ENCODE assay signal across 7 mouse cellular contexts in the genomic region with DNA sequence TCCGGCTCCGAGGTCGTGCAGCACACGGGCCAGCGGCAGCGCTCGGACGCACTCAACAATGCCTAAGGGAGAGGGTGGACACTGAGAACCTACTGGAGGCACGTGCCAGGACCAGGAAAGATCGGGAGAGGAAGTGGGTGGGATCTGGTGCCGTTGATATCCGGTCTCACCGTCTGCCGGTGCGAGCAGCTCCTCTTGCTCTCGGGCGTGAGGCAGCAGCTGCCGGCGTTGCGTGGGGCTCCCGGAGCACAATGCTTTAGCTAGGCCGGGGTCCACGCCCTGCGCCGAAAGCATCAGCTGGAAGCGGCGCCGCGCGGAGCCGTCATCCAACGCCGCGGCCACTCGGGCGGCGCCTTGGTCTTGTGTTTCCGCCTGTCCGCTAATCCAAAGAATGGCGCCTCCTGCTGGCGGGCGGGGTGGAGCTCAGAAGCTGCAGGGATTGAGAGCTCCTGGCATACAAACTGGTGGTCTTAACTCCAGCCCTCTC. TPM values are rescaled to one million over a fixed set of nuclear protein-coding genes. Genes with fewer than 3 reads are reported as not detected.
DNase-seq lines count a peak whose midpoint lies in the region; ATAC-seq lines count a peak whose summit lies in the region.

A gene (minus strand): TSS at position 85 of the 487 bp plus-strand sequence.

- H3K4me3 ChIP-seq in embryonic facial prominence, embryonic 11.5 days (ENCODE audit: low read depth, low read length) = peak within 1 kb of the TSS; percentile 51
- H3K4me3 ChIP-seq in limb, embryonic 11.5 days (ENCODE audit: low read depth, low read length) = peak within 1 kb of the TSS; percentile 57
- peak within 1 kb of the TSS; percentile 70 for H3K4me3 ChIP-seq in midbrain, embryonic 14.5 days (replicated peaks; ENCODE audit: low read depth, low read length)

- peaks cover 4% of the 10 kb centered on the region; the same call in 1 of the 2 replicates for H3K4me1 ChIP-seq in embryonic facial prominence, embryonic 11.5 days (ENCODE audit: control insufficient read depth, insufficient read depth, low read length)
- H3K4me1 ChIP-seq in limb, embryonic 11.5 days (ENCODE audit: control insufficient read depth, insufficient read depth, low read length) = peaks cover 15% of the 10 kb centered on the region
- H3K4me1 ChIP-seq in midbrain, embryonic 14.5 days (ENCODE audit: control insufficient read depth, insufficient read depth, low read length) = peaks cover 13% of the 10 kb centered on the region

- WGBS in embryonic facial prominence, embryonic 11.5 days = under 1% methylated on average over 40 of the region's 42 CpGs
- WGBS in limb, embryonic 11.5 days = under 1% methylated on average over 42 of the region's 42 CpGs
- WGBS in midbrain, embryonic 14.5 days = under 1% methylated on average over 42 of the region's 42 CpGs

- H3K27ac ChIP-seq in embryonic facial prominence, embryonic 11.5 days (replicated peaks; ENCODE audit: low read depth, low read length) = peak within 1 kb of the TSS; percentile 87
- H3K27ac ChIP-seq in limb, embryonic 11.5 days (replicated peaks; ENCODE audit: low read depth, low read length) = peak within 1 kb of the TSS; percentile 91
- H3K27ac ChIP-seq in midbrain, embryonic 14.5 days (replicated peaks; ENCODE audit: low read depth, low read length) = peak within 1 kb of the TSS; percentile 93

- H3K9me3 ChIP-seq in embryonic facial prominence, embryonic 11.5 days (replicated peaks; ENCODE audit: control insufficient read depth, low read length) = no peaks in the 10 kb centered on the region
- no peaks in the 10 kb centered on the region for H3K9me3 ChIP-seq in limb, embryonic 11.5 days (ENCODE audit: control insufficient read depth, low read length)
- no peaks in the 10 kb centered on the region for H3K9me3 ChIP-seq in midbrain, embryonic 14.5 days (ENCODE audit: control insufficient read depth, low read length)

- H3K9ac ChIP-seq in embryonic facial prominence, embryonic 11.5 days (replicated peaks; ENCODE audit: low read length) = peak within 1 kb of the TSS; percentile 82
- peak within 1 kb of the TSS; percentile 66 for H3K9ac ChIP-seq in limb, embryonic 11.5 days (ENCODE audit: low read length)
- H3K9ac ChIP-seq in midbrain, embryonic 14.5 days (replicated peaks; ENCODE audit: low read length) = peak within 1 kb of the TSS; percentile 81

- peaks cover 9% of the 10 kb centered on the region for H3K36me3 ChIP-seq in embryonic facial prominence, embryonic 11.5 days (replicated peaks; ENCODE audit: control insufficient read depth, insufficient read depth, low read depth, low read length)
- peaks cover 24% of the 10 kb centered on the region for H3K36me3 ChIP-seq in limb, embryonic 11.5 days (ENCODE audit: control insufficient read depth, insufficient read depth, low read length)
- H3K36me3 ChIP-seq in midbrain, embryonic 14.5 days (ENCODE audit: control insufficient read depth, insufficient read depth, low read length) = peaks cover 40% of the 10 kb centered on the region

- peak; percentile 68 for ATAC-seq in embryonic facial prominence, embryonic 11.5 days (replicated peaks; ENCODE audit: insufficient number of reproducible peaks, low FRiP score, low TSS enrichment, low read depth)
- peak; percentile 63 for ATAC-seq in limb, embryonic 11.5 days (ENCODE audit: insufficient number of reproducible peaks, low FRiP score, low TSS enrichment, low read depth)
- peak; percentile 85 for ATAC-seq in midbrain, embryonic 14.5 days (ENCODE audit: low FRiP score, low TSS enrichment)

- peak within 1 kb of the TSS; percentile 87 for H3K4me2 ChIP-seq in embryonic facial prominence, embryonic 11.5 days (ENCODE audit: low read depth, low read length)
- H3K4me2 ChIP-seq in limb, embryonic 11.5 days (ENCODE audit: low read depth, severe bottlenecking) = peak within 1 kb of the TSS; percentile 84
- peak within 1 kb of the TSS; percentile 87 for H3K4me2 ChIP-seq in midbrain, embryonic 14.5 days (ENCODE audit: low read length)

- H3K27me3 ChIP-seq in embryonic facial prominence, embryonic 11.5 days (ENCODE audit: control insufficient read depth, insufficient read depth, low read length) = peaks cover 23% of the 10 kb centered on the region
- peaks cover 28% of the 10 kb centered on the region for H3K27me3 ChIP-seq in limb, embryonic 11.5 days (ENCODE audit: control insufficient read depth, insufficient read depth, low read length)
- H3K27me3 ChIP-seq in midbrain, embryonic 14.5 days (ENCODE audit: control insufficient read depth, insufficient read depth, low read length) = peaks cover 29% of the 10 kb centered on the region

- DNase-seq in adrenal gland, postnatal 14 days = peak; percentile 97
- peak; percentile 94 for DNase-seq in embryonic facial prominence, embryonic 11.5 days (ENCODE audit: low spot score)
- peak; percentile 99 for DNase-seq in heart, adult 11 months
- peak; percentile 97 for DNase-seq in kidney, adult 18-20 months
- DNase-seq in limb, embryonic 11.5 days (ENCODE audit: low spot score) = peak; percentile 99
- DNase-seq in midbrain, embryonic 14.5 days = peak; percentile 96
- DNase-seq in spleen, adult 18-20 months = peak; percentile 81 to 96

RNA-seq across cellular contexts. Expression of the gene that starts here (rescaled TPM):
- total RNA-seq in adrenal gland, postnatal 14 days (2021) = 39.5 and 43.5 TPM in 2 replicates
- polyA plus RNA-seq in embryonic facial prominence, embryonic 11.5 days (2014; fragmentation: Nextera tagmentation; extraction: Ambion mirVana) = 4.8 and 5.2 TPM in 2 replicates
- 4.9 and 6.3 TPM in 2 replicates for polyA plus RNA-seq in limb, embryonic 11.5 days (2014; fragmentation: Nextera tagmentation; extraction: Ambion mirVana)
- polyA plus RNA-seq in midbrain, embryonic 14.5 days (2014; fragmentation: Nextera tagmentation; extraction: Ambion mirVana) = 12.2 and 20.7 TPM in 2 replicates

Comparison
In these comparisons a context has a peak if more than half of its experiments do, and no peak if none do; other contexts are left out.
1. Peak in every context shown above with its lines: DNase-seq, ATAC-seq, H3K4me3 ChIP-seq and H3K27ac ChIP-seq.